20 mouse cellular contexts compared by ENCODE assay signal in genomic region chr10:68522106-68522505, GRCm38 (mm10). TPM values are rescaled to one million over a fixed set of nuclear protein-coding genes. Genes with fewer than 3 reads are reported as not detected.
DNase-seq lines count a peak whose midpoint lies in the region; ATAC-seq and TF ChIP-seq lines count a peak whose summit lies in the region.
"Had no signal": no experiment of that assay in that cellular context is flagged by ENCODE, and none has a peak within 500 bp of the region (broad histone marks: within the 10 kb centered on the region; RNA-seq: fewer than 3 reads in every experiment).

No protein-coding gene starts in this region.

- CTCF ChIA-PET in Patski (lab: Charles Lee) = no interaction called here

- in situ Hi-C loops in Patski (cut with MboI; ENCODE audit: low pct_unique_long_range_greater_than_20kb) = no loop called here

- H3K27me3 ChIP-seq in kidney, embryonic 16.5 days (ENCODE audit: insufficient read depth, low read length) = no peaks in the 10 kb centered on the region
- H3K27me3 ChIP-seq in Patski = no peaks in the 10 kb centered on the region
- H3K27me3 ChIP-seq: embryonic facial prominence, embryonic 13.5 days; heart, embryonic 12.5 days; hindbrain, embryonic 13.5 days; limb, embryonic 15.5 days; midbrain, embryonic 12.5 days had no signal

- WGBS in kidney, embryonic 16.5 days = 73% methylated on average over 4 of the region's 4 CpGs

- peak; percentile 48 for DNase-seq in kidney, adult 18-20 months
- DNase-seq in 3T3-L1 (ENCODE audit: low read depth, low spot score) = peak; percentile 7
- peak; percentile 94 for DNase-seq in Patski (ENCODE audit: low read depth, low spot score)
- DNase-seq in kidney, postnatal 25 days = peak; percentile 67 to 73
- DNase-seq in layer of hippocampus, adult 11-12 months (ENCODE audit: low spot score) = no peak
- DNase-seq in spleen, postnatal 10 days (ENCODE audit: low spot score in 2 of 2) = no peak
- DNase-seq: cerebellum, adult 9-11 months; heart, postnatal 14 days; retina, postnatal 1 day had no signal

- ATAC-seq in kidney, embryonic 16.5 days (ENCODE audit: low FRiP score, low TSS enrichment) = no peak
- peak; percentile 57 for ATAC-seq in Patski
- ATAC-seq: activated CD4-positive, CD25-positive, alpha-beta regulatory T cell, adult 4 months; forebrain, embryonic 16.5 days had no signal

- no peak overlapping the region for H3K4me3 ChIP-seq in kidney, embryonic 16.5 days (ENCODE audit: low read length)
- H3K4me3 ChIP-seq: embryonic facial prominence, embryonic 13.5 days; heart, embryonic 12.5 days; hindbrain, embryonic 13.5 days; limb, embryonic 15.5 days; midbrain, embryonic 12.5 days had no signal

- TF ChIP-seq CTCF in Patski (IDR thresholded peaks at IDR 0.05) = no peak

- no peaks in the 10 kb centered on the region for H3K36me3 ChIP-seq in kidney, embryonic 16.5 days (ENCODE audit: insufficient read depth, low read length)
- H3K36me3 ChIP-seq: embryonic facial prominence, embryonic 13.5 days; heart, embryonic 12.5 days; hindbrain, embryonic 13.5 days; limb, embryonic 15.5 days; midbrain, embryonic 12.5 days had no signal

- H3K4me1 ChIP-seq in kidney, embryonic 16.5 days (ENCODE audit: insufficient read depth, low read length) = no peaks in the 10 kb centered on the region
- H3K4me1 ChIP-seq: hindbrain, embryonic 13.5 days; limb, embryonic 15.5 days; midbrain, embryonic 12.5 days had no signal

- H3K9ac ChIP-seq in kidney, embryonic 16.5 days (replicated peaks; ENCODE audit: low read length) = no peak overlapping the region
- H3K9ac ChIP-seq: embryonic facial prominence, embryonic 13.5 days; heart, embryonic 12.5 days; hindbrain, embryonic 13.5 days; limb, embryonic 15.5 days; midbrain, embryonic 12.5 days had no signal

- no peak overlapping the region for H3K27ac ChIP-seq in kidney, embryonic 16.5 days (ENCODE audit: low read length)
- H3K27ac ChIP-seq: embryonic facial prominence, embryonic 13.5 days; hindbrain, embryonic 13.5 days; limb, embryonic 15.5 days; macrophage; midbrain, embryonic 12.5 days; stomach, postnatal 0 days had no signal

- no peaks in the 10 kb centered on the region for H3K9me3 ChIP-seq in kidney, embryonic 16.5 days (ENCODE audit: low read length)
- H3K9me3 ChIP-seq: embryonic facial prominence, embryonic 13.5 days; heart, embryonic 12.5 days; hindbrain, embryonic 13.5 days; limb, embryonic 15.5 days; midbrain, embryonic 12.5 days had no signal

- no peak overlapping the region for H3K4me2 ChIP-seq in kidney, embryonic 16.5 days (replicated peaks; ENCODE audit: low read depth, low read length)
- H3K4me2 ChIP-seq: embryonic facial prominence, embryonic 13.5 days; heart, embryonic 12.5 days; hindbrain, embryonic 13.5 days; limb, embryonic 15.5 days; midbrain, embryonic 12.5 days had no signal

- POLR2A ChIA-PET in Patski (lab: Charles Lee) = no interaction called here

RNA-seq across cellular contexts. Expression of gene Cabcoco1, which starts 19.6 kb away (rescaled TPM):
- polyA plus RNA-seq in kidney, embryonic 16.5 days (2015; fragmentation: Nextera tagmentation; extraction: Ambion mirVana) = 8.6 and 8.8 TPM in 2 replicates
- not detected for polyA plus RNA-seq in Patski (2021)
- polyA plus RNA-seq: macrophage; neural tube, embryonic 11.5 days had no signal

Comparison
In these comparisons a context has a peak if more than half of its experiments do, and no peak if none do; other contexts are left out.
1. DNase-seq: peak in kidney, adult 18-20 months (single experiment), 3T3-L1 (single experiment), Patski (single experiment) and kidney, postnatal 25 days (2 of 2); none in layer of hippocampus, adult 11-12 months (single experiment) and spleen, postnatal 10 days (0 of 2).